Mouse (Mus musculus) spleen, postnatal 10 days (tissue): ENCODE measurements around the gene Fuca1.

Experiments used
- DNase-seq, 2 experiments: peaks; one replicate each; pipeline ENCODE4 v3.0.0; 2021 to 2022; ENCODE audit warnings: low spot score in 2 of 2

Gene Fuca1

GRCm38 (mm10) chr4:135951505-135951904 lies 31.0 kb downstream of the Fuca1 start:
- no peak for DNase-seq

DNA sequence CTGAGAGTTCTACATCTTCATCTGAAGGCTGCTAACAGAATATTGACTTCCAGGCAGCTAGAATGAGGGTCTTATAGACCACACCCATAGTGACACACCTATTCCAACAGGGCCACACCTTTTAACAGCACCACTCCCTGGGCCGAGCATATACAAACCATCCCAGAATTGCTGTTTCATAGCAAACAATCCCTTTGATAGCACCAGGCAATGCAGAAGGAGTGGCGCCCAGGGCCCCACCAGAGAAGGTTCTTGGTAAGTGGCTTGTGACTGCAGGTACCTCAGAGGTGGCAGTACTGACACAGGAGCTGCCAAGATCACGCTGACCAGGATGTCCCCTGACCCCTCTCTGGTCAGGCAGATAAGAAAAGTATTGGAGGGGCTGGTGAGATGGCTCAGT lies 32.6 kb downstream of the Fuca1 start:
- DNase-seq: no peak

- peak; percentile 83 to 89 for DNase-seq
These were observed 33.7 kb downstream of the Fuca1 start for GRCm38 (mm10) chr4:135954241-135954640.

- no peak for DNase-seq
These were observed 35.4 kb downstream of the Fuca1 start for GRCm38 (mm10) chr4:135955886-135956285.

DNA sequence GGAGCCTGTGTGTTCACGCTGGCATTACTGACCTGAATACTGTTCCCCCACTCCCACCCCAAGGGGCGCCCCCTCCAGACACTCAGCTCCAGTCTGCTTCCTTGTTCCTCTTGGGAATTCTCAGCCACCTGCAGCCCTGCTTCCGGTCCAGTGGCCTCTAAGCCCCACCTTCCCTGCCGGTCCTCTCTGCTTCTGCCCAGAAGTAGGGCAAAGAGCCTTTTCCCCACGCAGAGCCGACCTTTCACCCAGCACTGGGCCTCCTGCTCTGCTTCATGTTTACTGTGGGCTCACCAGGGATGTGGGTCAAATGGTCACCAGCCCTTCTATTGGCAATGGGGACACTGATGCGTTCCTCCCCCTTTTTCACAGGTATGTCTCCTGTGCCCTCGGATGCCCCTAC lies 37.8 kb downstream of the Fuca1 start:
- no peak for DNase-seq

GRCm38 (mm10) chr4:135960717-135961116 lies 40.2 kb downstream of the Fuca1 start:
- DNase-seq: peak; percentile 81 to 93

GRCm38 (mm10) chr4:135961709-135962108 lies 41.2 kb downstream of the Fuca1 start:
- peak in 1 of 2 experiments; percentile 12 for DNase-seq

DNA sequence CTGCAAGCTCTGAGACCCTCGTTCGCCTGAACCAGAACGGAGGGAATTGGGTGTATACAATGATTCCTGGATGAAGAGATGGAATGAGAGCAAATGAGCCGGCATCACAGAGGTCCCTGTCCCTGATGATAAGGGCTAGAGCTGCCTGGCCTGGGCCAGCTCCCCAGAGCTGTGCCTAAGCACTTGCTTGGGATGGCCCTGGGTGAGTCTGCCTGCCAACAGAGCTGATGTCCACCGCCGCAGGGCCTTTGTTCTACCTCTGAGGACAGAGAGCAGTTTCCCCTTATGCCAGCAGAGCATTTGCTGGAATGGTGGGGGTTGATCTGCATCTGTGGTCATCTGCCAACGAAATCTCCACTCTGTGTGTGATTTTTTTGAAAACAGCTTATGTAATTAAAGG lies 41.7 kb downstream of the Fuca1 start:
- no peak for DNase-seq

- no peak for DNase-seq
These were observed 42.4 kb downstream of the Fuca1 start for GRCm38 (mm10) chr4:135962946-135963345.

- peak; percentile 86 to 96 for DNase-seq
These were observed 43.1 kb downstream of the Fuca1 start, which contains the start of gene Gale for GRCm38 (mm10) chr4:135963457-135964193. Gale (plus strand) TSS chr4:135963727.

DNA sequence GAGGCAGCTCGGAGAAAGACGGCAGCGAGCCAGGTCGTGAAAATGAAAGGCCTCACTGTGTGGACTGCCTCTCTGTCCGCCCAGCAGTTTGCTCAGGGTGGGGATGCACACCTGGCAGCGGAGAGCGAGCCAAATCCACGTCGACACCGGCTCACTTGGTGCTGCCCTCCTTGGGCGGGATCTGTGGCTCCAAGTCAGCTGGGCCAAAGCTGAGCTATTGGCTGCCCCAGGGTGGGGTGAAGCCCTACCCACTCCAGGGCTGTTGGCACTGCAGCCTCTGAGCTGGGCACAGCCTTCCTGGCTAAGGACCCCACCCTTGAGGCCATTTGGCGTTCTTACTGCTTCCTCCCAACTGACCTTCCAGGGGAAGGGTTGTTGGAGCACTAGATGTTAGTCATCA lies 43.9 kb downstream of the Fuca1 start:
- peak; percentile 46 to 61 for DNase-seq

DNA sequence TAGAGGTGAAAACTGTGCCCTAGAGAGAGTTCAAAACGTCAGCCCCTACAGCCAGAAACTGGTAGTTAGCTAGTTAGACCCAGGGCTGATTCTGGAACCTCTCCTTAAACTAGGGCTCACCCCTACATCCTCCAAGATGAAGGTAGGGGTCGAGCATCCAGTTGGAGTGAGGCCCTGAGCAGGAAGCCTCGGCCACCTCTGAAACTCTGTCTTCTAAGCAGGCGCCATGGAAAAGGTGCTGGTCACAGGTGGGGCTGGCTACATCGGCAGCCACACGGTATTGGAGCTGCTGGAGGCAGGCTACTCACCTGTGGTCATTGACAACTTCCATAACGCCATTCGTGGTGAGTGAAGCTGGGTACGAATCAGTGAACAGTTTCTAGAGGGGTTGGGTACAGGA lies 44.6 kb downstream of the Fuca1 start:
- DNase-seq: no peak

- DNase-seq: no peak
These were observed 45.7 kb downstream of the Fuca1 start for GRCm38 (mm10) chr4:135966283-135966682.

DNA sequence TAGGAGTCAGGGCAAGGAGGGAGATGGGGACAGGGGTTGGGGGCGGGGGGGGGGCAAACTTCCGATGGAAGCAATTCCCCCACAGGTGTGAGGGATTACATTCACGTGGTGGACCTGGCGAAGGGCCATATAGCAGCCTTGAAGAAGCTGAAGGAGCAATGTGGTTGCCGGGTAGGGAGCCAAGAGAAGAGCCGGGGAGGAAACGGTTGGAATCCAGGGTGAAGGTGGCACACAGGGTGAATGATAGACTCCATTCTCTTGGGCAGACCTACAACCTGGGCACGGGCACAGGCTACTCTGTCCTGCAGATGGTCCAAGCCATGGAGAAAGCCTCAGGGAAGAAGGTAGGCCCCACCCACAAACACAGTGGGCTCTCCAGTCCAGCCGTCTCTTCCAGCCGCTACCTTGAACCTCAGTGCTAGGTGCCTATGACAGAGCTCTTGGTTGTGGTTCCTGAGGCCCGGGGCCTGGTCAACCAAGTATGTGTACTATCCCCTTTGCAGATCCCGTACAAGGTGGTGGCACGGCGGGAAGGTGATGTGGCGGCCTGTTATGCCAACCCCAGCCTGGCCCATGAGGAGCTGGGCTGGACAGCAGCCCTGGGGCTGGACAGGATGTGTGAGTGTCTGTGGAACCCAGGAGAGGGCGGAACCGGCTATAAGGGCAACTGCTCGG lies 46.7 kb downstream of the Fuca1 start:
- DNase-seq: no peak

DNA sequence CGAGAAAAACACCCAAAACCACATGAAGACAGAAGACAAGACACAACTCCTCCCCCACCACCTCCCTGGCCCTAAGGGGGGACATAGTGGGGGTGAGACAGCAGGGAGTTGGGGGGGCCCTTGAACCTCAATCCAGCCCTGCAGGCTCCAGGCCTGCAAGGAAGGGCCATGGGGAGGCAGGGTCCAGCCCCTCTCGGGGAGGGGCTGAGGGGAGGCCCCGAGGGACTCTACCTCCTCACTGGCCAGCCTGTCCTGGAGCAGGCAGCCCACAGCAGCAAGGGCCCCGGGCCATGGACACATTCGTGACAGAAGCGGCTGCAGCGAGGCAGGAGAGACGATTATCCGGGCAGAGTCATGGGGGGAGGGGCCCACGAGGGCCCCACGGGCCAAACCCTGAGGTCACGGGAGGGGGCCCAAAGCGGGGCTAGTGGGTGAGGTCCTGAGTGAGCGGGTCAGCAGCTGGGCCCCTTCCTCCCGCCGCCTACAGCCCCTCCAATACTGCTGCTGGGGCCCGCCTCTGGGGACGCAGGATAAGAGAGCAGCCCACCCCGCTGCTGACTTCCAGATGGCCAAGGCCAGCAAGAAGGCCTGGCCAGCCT lies 47.8 kb downstream of the Fuca1 start:
- DNase-seq: peak in 1 of 2 experiments; percentile 16

- DNase-seq: no peak
These were observed 48.7 kb downstream of the Fuca1 start for GRCm38 (mm10) chr4:135969070-135969750.

GRCm38 (mm10) chr4:135970585-135970984 lies 50.0 kb downstream of the Fuca1 start:
- DNase-seq: no peak

- peak; percentile 38 to 64 for DNase-seq
These were observed 51.4 kb downstream of the Fuca1 start for GRCm38 (mm10) chr4:135971805-135972555.

GRCm38 (mm10) chr4:135972556-135972906 lies 52.0 kb downstream of the Fuca1 start, which contains the start of gene Lypla2:
Lypla2 (minus strand) TSS chr4:135972626.
- DNase-seq: peak in 1 of 2 experiments; percentile 81

DNA sequence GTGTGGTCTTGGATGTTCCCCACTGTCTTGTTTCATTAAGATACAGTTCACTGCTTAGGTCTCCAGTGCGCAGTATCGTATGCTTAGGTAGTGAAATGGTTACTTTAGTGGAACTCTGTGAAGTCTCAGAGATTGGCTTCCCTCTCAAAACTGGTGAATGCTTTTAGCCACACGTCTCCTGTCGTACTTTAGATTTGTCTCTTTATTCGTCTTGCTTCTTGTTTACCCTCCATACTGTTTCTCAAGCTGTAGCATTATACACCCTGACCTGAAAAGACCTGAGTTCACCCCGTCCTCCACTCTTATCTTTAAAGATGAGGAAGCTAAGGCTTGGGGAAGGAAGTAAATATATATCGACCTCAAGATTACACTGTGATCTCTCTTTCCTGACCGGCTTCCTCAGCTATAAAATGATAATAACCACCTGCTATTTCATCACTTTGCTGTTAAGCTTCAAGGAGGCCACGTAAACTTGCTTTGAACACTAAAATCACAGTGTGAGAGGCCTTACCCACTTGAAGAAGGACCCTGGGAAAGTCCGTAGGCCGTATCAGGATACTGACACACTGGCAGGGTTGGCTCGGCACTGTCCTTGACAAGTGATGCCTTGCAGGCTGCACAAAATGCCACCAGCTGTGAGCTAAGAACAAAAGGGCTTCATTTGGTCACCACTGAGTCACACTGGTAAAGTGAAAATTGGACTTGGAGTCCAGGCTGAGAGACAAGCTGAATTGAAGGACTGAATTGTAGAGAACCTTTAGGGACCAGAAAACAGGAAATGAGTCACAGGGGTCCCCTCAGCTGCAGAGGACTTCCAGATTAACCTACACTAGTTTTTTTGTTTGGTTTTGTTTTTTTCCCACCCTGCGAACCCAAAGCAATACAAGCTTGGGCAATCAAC lies 52.6 kb downstream of the Fuca1 start:
- DNase-seq: peak in 1 of 2 experiments; percentile 28
